Mouse (Mus musculus): Measurements from ENCODE around the gene Bcl2l10.

Bcl2l10 gene

GRCm38 (mm10) chr9:75400639-75401038 lies 53.1 kb downstream of the Bcl2l10 start:
- DNase-seq (ENCODE audit: low read depth, low spot score) = no peak

Measured in brain, embryonic 18.5 days (tissue).